ENCODE assay signal across 8 mouse cellular contexts in the genomic region with DNA sequence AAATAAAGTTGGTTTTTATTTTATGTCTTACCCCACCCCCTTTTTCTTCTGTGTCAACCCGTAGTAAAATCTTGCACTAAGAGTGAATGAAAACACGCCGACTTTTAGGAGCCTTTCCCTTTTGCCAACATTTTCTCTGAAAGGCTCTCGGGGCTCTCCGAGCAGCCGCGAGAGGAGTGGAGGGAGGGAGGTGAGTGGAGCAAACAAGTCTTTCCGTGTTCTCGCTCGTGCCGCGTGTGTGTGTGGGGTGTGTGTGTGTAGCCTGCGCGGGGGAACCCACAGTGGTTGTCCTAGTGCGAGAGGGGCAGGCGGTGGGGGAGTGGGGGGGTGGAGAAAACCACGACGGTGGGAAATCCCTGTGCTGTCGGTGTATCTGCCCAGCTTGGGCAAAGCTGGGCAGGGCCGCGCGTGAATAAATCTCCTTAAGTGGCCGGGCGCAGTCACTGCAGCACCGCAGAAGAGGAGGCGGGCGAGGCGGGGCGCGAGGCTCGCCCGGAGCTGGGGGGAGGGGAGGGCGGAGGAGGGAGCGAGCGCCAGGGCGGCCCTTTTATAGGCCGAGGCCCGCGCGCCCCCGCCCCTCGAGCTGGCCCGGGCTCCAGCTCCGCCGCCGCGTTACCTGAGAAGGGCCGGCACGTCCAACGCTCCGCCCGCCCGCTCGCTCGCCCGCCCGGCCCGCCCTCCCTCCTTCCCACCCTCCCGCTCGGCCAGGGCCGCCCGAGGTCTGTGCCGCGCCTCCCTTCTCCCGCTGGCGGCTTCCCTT. TPM values are rescaled to one million over a fixed set of nuclear protein-coding genes. Genes with fewer than 3 reads are reported as not detected.
DNase-seq lines count a peak whose midpoint lies in the region; ATAC-seq lines count a peak whose summit lies in the region.

No protein-coding gene starts in this region.

- H3K9me3 ChIP-seq in hindbrain, embryonic 12.5 days (replicated peaks) = no peaks in the 10 kb centered on the region

- peak overlapping the region; percentile 65 for H3K4me2 ChIP-seq in hindbrain, embryonic 12.5 days (replicated peaks)

- DNase-seq in R1 (ENCODE audit: low read depth, low spot score) = peak; percentile 91
- peak; percentile 98 to 99 for DNase-seq in cerebellum, postnatal 10 days
- peak; percentile 64 to 70 for DNase-seq in frontal cortex, postnatal 14 days (ENCODE audit: low spot score in 2 of 2)
- peak; percentile 85 to 87 for DNase-seq in layer of hippocampus, postnatal 36 days
- DNase-seq in lung, postnatal 36 days = peak; percentile 96
- DNase-seq in retina, embryonic 14.5 days (ENCODE audit: low spot score) = peak; percentile 94
- DNase-seq in urinary bladder, postnatal 14 days (ENCODE audit: low spot score) = peak; percentile 96

- WGBS in hindbrain, embryonic 12.5 days = under 1% methylated on average over 52 of the region's 66 CpGs

- H3K27me3 ChIP-seq in hindbrain, embryonic 12.5 days = no peaks in the 10 kb centered on the region

- H3K36me3 ChIP-seq in hindbrain, embryonic 12.5 days = no peaks in the 10 kb centered on the region

- H3K4me1 ChIP-seq in hindbrain, embryonic 12.5 days = peaks cover 22% of the 10 kb centered on the region

- peak overlapping the region; percentile 100 for H3K27ac ChIP-seq in hindbrain, embryonic 12.5 days

- ATAC-seq in hindbrain, embryonic 12.5 days (ENCODE audit: low FRiP score) = peak; percentile 92

- peak overlapping the region; percentile 91 for H3K4me3 ChIP-seq in hindbrain, embryonic 12.5 days

- peak overlapping the region; percentile 95 for H3K9ac ChIP-seq in hindbrain, embryonic 12.5 days

RNA-seq across cellular contexts. Expression of gene Rev3l, which starts 0.8 kb away (rescaled TPM):
- polyA plus RNA-seq in hindbrain, embryonic 12.5 days (2016; fragmentation: Nextera tagmentation; extraction: Ambion mirVana) = 22.5 and 23.8 TPM in 2 replicates
- total RNA-seq in layer of hippocampus, postnatal 36 days (2021) = 10 to 100 TPM; 37.3 to 44.2 TPM

Comparison
In these comparisons a context has a peak if more than half of its experiments do, and no peak if none do; other contexts are left out.
1. Peak in every context shown above with its lines: DNase-seq, ATAC-seq, H3K4me3 ChIP-seq and H3K27ac ChIP-seq.